In the genomic region with DNA sequence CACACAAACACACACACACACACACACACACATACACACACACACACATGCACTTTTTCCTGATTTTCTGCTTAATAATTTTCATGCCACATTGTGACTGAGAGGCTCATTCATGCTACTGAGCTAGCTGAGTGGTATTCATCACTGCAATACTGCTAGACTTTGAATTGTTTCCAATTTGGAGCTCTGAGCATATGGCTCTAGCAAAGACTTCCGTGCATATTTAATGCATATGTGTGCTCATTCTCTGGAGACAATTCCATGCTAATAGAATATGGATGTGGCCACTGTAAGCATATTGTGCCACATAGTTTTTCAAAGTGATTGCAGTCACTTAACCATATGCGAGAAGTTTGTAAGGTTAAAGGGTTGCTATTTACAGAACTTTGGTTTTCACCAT, we compare ENCODE assay signal across 16 mouse cellular contexts.
A peak's percentile ranks its signal among the peaks of the same experiment; 100 is the strongest.
DNase-seq lines count a peak whose midpoint lies in the region; ATAC-seq and TF ChIP-seq lines count a peak whose summit lies in the region.
"Had no signal": no experiment of that assay in that cellular context is flagged by ENCODE, and none has a peak within 500 bp of the region (broad histone marks: within the 10 kb centered on the region; RNA-seq: fewer than 3 reads in every experiment).

No protein-coding gene starts in this region.

- ATAC-seq in hindbrain, embryonic 11.5 days (ENCODE audit: low FRiP score), result peak; percentile 49
- peak; percentile 68; the same call in 1 of the 2 replicates for ATAC-seq in neural tube, embryonic 14.5 days (ENCODE audit: low read depth)
- ATAC-seq in hindbrain, embryonic 12.5 days (ENCODE audit: low FRiP score), result peak; percentile 73
- no peak for ATAC-seq in midbrain, postnatal 0 days (ENCODE audit: low FRiP score)
- ATAC-seq: intestine, embryonic 15.5 days had no signal

- 66% methylated on average over 2 of the region's 2 CpGs for WGBS in hindbrain, embryonic 11.5 days
- WGBS in hindbrain, embryonic 10.5 days, result 71% methylated on average over 2 of the region's 2 CpGs
- 66% methylated on average over 2 of the region's 2 CpGs for WGBS in neural tube, embryonic 14.5 days
- 55% methylated on average over 2 of the region's 2 CpGs for WGBS in hindbrain, embryonic 12.5 days
- WGBS in midbrain, postnatal 0 days, result 57% methylated on average over 2 of the region's 2 CpGs

- no peak overlapping the region for H3K4me3 ChIP-seq in hindbrain, embryonic 11.5 days (ENCODE audit: low read depth, low read length)
- H3K4me3 ChIP-seq in hindbrain, embryonic 10.5 days, result no peak overlapping the region
- no peak overlapping the region for H3K4me3 ChIP-seq in neural tube, embryonic 14.5 days (ENCODE audit: low read depth, low read length)
- H3K4me3 ChIP-seq in hindbrain, embryonic 12.5 days, result no peak overlapping the region
- no peak overlapping the region for H3K4me3 ChIP-seq in midbrain, postnatal 0 days (ENCODE audit: low read depth, low read length)
- H3K4me3 ChIP-seq: erythroblast, embryonic 14.5 days; gastrocnemius, adult 2 months; intestine, embryonic 15.5 days; liver, embryonic 15.5 days had no signal

- H3K9me3 ChIP-seq in hindbrain, embryonic 11.5 days (ENCODE audit: control insufficient read depth, low read length), result no peaks in the 10 kb centered on the region
- no peaks in the 10 kb centered on the region for H3K9me3 ChIP-seq in hindbrain, embryonic 10.5 days
- no peaks in the 10 kb centered on the region for H3K9me3 ChIP-seq in neural tube, embryonic 14.5 days (ENCODE audit: control insufficient read depth, low read length)
- H3K9me3 ChIP-seq in hindbrain, embryonic 12.5 days (replicated peaks), result no peaks in the 10 kb centered on the region
- no peaks in the 10 kb centered on the region for H3K9me3 ChIP-seq in midbrain, postnatal 0 days (ENCODE audit: low read length)
- H3K9me3 ChIP-seq: intestine, embryonic 15.5 days; liver, embryonic 15.5 days had no signal

- no peak overlapping the region for H3K27ac ChIP-seq in hindbrain, embryonic 11.5 days (ENCODE audit: low read depth, low read length)
- no peak overlapping the region for H3K27ac ChIP-seq in hindbrain, embryonic 10.5 days
- H3K27ac ChIP-seq in neural tube, embryonic 14.5 days (ENCODE audit: low read depth, low read length), result no peak overlapping the region
- no peak overlapping the region for H3K27ac ChIP-seq in hindbrain, embryonic 12.5 days
- no peak overlapping the region for H3K27ac ChIP-seq in midbrain, postnatal 0 days (ENCODE audit: low read depth, low read length)
- H3K27ac ChIP-seq: gastrocnemius, adult 2 months; intestine, embryonic 15.5 days; liver, embryonic 15.5 days had no signal

- H3K4me1 ChIP-seq in hindbrain, embryonic 11.5 days (replicated peaks; ENCODE audit: control insufficient read depth, insufficient read depth, low read length), result no peaks in the 10 kb centered on the region
- H3K4me1 ChIP-seq in hindbrain, embryonic 10.5 days (replicated peaks), result no peaks in the 10 kb centered on the region
- H3K4me1 ChIP-seq in neural tube, embryonic 14.5 days (ENCODE audit: control insufficient read depth, insufficient read depth, low read length), result no peaks in the 10 kb centered on the region
- no peaks in the 10 kb centered on the region for H3K4me1 ChIP-seq in hindbrain, embryonic 12.5 days
- H3K4me1 ChIP-seq in midbrain, postnatal 0 days (ENCODE audit: insufficient read depth, low read length), result no peaks in the 10 kb centered on the region
- H3K4me1 ChIP-seq: intestine, embryonic 15.5 days; liver, embryonic 15.5 days had no signal

- no peaks in the 10 kb centered on the region for H3K27me3 ChIP-seq in hindbrain, embryonic 11.5 days (ENCODE audit: control insufficient read depth, insufficient read depth, low read length)
- H3K27me3 ChIP-seq in hindbrain, embryonic 10.5 days (ENCODE audit: insufficient read depth, poor library complexity, severe bottlenecking), result no peaks in the 10 kb centered on the region
- H3K27me3 ChIP-seq in neural tube, embryonic 14.5 days (ENCODE audit: control insufficient read depth, insufficient read depth, low read length), result no peaks in the 10 kb centered on the region
- no peaks in the 10 kb centered on the region for H3K27me3 ChIP-seq in hindbrain, embryonic 12.5 days
- H3K27me3 ChIP-seq in midbrain, postnatal 0 days (ENCODE audit: insufficient read depth, low read length), result no peaks in the 10 kb centered on the region
- H3K27me3 ChIP-seq: intestine, embryonic 15.5 days; liver, embryonic 15.5 days had no signal

- no peak overlapping the region for H3K4me2 ChIP-seq in hindbrain, embryonic 11.5 days (replicated peaks; ENCODE audit: low read depth, low read length)
- H3K4me2 ChIP-seq in neural tube, embryonic 14.5 days (ENCODE audit: low read depth, low read length), result no peak overlapping the region
- no peak overlapping the region for H3K4me2 ChIP-seq in hindbrain, embryonic 12.5 days (replicated peaks)
- H3K4me2 ChIP-seq in midbrain, postnatal 0 days (ENCODE audit: low read depth, low read length, poor library complexity, severe bottlenecking), result no peak overlapping the region
- H3K4me2 ChIP-seq: intestine, embryonic 15.5 days; liver, embryonic 15.5 days had no signal

- no peaks in the 10 kb centered on the region for H3K36me3 ChIP-seq in hindbrain, embryonic 11.5 days (ENCODE audit: control insufficient read depth, insufficient read depth, low read length)
- no peaks in the 10 kb centered on the region for H3K36me3 ChIP-seq in hindbrain, embryonic 10.5 days
- no peaks in the 10 kb centered on the region for H3K36me3 ChIP-seq in neural tube, embryonic 14.5 days (ENCODE audit: control insufficient read depth, insufficient read depth, low read length)
- no peaks in the 10 kb centered on the region for H3K36me3 ChIP-seq in hindbrain, embryonic 12.5 days
- H3K36me3 ChIP-seq in midbrain, postnatal 0 days (ENCODE audit: insufficient read depth, low read length), result no peaks in the 10 kb centered on the region
- H3K36me3 ChIP-seq: intestine, embryonic 15.5 days; liver, embryonic 15.5 days had no signal

- H3K9ac ChIP-seq in hindbrain, embryonic 11.5 days (ENCODE audit: low read depth, low read length), result no peak overlapping the region
- H3K9ac ChIP-seq in neural tube, embryonic 14.5 days (replicated peaks; ENCODE audit: low read depth, low read length), result no peak overlapping the region
- no peak overlapping the region for H3K9ac ChIP-seq in hindbrain, embryonic 12.5 days
- H3K9ac ChIP-seq in midbrain, postnatal 0 days (replicated peaks; ENCODE audit: low read length, poor library complexity, severe bottlenecking), result no peak overlapping the region
- H3K9ac ChIP-seq: intestine, embryonic 15.5 days; liver, embryonic 15.5 days had no signal

- TF ChIP-seq CTCF in midbrain, postnatal 0 days (IDR thresholded peaks at IDR 0.05), result no peak

- no peak for DNase-seq in hindbrain, embryonic 11.5 days (ENCODE audit: low spot score)
- no peak for DNase-seq in hindbrain, embryonic 10.5 days (ENCODE audit: low spot score)
- DNase-seq in neural tube, embryonic 10.5 days (ENCODE audit: extremely low spot score, low spot score), result no peak
- DNase-seq in midbrain, postnatal 0 days (ENCODE audit: low spot score), result peak; percentile 56
- no peak for DNase-seq in kidney, adult 9 months
- no peak for DNase-seq in adrenal gland, postnatal 14 days
- DNase-seq: adrenal gland, postnatal 25 days; cerebellum, adult 11-12 months; gastrocnemius, adult 2 months; heart, adult 18-20 months; thymus, adult 2 months had no signal
